Mouse (Mus musculus) gastrocnemius, adult 2 months (tissue): ENCODE measurements around the gene Gatad2a. TPM values are rescaled to one million over a fixed set of nuclear protein-coding genes. Genes with fewer than 3 reads are reported as not detected.

Experiments
- DNase-seq: peaks from one replicate; pipeline ENCODE4 v3.0.0; 2022
- H3K27ac ChIP-seq: fragments of 200-600 bp; 2 replicates; pipeline ENCODE4 v1.8.1; 2022; ENCODE audit warnings: mild to moderate bottlenecking
- H3K4me3 ChIP-seq: fragments of 200-600 bp; 2 replicates; pipeline ENCODE4 v1.8.1; 2022; ENCODE audit warnings: mild to moderate bottlenecking, moderate library complexity
- CTCF ChIP-seq: fragments of 200-600 bp; IDR thresholded peaks from 2 replicates; pipeline ENCODE4 v1.8.1; 2022; ENCODE audit warnings: antibody characterized with exemption, mild to moderate bottlenecking, moderate library complexity
- intact Hi-C: fragments of 180-260 bp; cut with DNase I; formaldehyde crosslinking; loops from one replicate; pipeline ENCODE4 v1.15.1; 2025
- total RNA-seq, 2 experiments: library from RNA; stranded (reverse); gene quantifications; 2 replicates each; pipeline ENCODE4 v1.2.3; 2021

Gene Gatad2a
- total RNA-seq, 2 experiments from 2014 or later: 26.5 to 32.6 TPM

DNA sequence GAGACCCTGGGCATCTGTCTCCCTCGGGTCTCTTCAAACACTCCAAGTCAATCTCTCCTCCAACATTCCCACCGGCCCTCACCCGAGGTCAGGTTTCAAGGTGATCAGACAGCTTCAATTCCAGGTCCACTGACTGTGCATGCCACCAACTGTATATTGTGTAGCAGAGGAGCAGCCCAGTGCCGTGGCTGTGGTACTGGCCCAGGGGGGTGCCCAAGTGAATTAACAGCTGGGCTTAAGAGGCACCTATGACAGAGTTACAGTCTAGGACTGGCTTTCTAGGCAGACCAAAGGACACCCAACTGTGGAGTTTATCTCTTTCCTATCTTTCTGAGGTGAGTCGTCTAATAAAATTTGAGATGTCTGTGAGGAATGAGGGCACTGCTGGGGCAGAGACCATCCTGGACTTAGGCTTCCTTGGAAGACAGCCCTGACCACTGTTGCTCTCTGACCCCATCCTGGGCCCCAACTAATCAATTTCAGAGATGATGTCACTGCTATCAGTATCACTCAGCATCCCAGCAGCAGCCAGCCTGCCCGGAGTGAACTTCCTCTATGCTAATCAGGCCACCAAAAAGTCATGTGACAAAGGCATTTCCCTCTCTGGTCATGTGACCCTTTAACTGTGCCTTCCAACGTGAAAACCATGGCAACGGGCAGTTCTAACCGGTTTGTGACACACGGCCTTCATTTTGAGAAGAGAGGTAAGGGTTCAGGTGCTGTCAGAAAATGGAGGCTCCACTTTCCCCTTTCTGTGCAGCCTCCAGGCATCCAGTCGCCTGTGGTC lies 76.1 kb downstream of the Gatad2a start:
- H3K27ac ChIP-seq: peak overlapping the region; percentile 62
- no peak for DNase-seq
- H3K4me3 ChIP-seq: peak overlapping the region; percentile 19
- no peak for TF ChIP-seq CTCF
- intact Hi-C loops: loop anchor here (5.0 to 10.0 kb wide), 2 partner anchors 252 to 315 kb away; partner anchors contain the start of genes Armc6, Sugp2 and Tmem161a

- peak overlapping the region; percentile 51 for H3K27ac ChIP-seq
These were observed 77.2 kb downstream of the Gatad2a start for GRCm38 (mm10) chr8:69919010-69919409.

DNA sequence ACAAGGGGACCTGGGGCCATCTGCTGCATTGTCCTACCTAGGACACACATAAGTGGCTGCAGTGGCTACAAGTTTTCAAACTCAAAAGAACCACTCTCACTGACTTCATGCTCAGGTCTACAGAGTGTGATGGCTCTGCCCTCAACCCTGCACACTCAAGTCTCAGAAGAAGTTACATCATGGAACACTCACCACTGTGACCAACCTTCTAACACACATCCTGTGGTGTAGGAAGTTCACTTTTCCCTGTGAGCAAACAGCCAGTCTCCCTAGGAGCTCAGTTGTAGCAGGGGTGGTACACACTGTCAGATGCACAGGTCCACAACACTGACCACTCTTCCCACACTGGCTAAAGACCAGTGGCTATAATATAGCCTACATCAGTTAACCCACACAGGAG lies 77.7 kb downstream of the Gatad2a start:
- intact Hi-C loops: loop anchor here (1.0 to 10.0 kb wide), 2 partner anchors 83 to 316 kb away; partner anchors contain the start of genes Armc6 and Sugp2
- no peak for TF ChIP-seq CTCF

More at GRCm38 (mm10) chr8:69919010-69919409, 77.2 kb downstream of the Gatad2a start:
- intact Hi-C loops: loop anchor here (10.0 kb wide), 1 partner anchor 316 kb away; the partner anchor contains the start of genes Armc6 and Sugp2
- peak; percentile 92 for TF ChIP-seq CTCF
- H3K4me3 ChIP-seq: no peak overlapping the region
- peak; percentile 66 for DNase-seq

DNA sequence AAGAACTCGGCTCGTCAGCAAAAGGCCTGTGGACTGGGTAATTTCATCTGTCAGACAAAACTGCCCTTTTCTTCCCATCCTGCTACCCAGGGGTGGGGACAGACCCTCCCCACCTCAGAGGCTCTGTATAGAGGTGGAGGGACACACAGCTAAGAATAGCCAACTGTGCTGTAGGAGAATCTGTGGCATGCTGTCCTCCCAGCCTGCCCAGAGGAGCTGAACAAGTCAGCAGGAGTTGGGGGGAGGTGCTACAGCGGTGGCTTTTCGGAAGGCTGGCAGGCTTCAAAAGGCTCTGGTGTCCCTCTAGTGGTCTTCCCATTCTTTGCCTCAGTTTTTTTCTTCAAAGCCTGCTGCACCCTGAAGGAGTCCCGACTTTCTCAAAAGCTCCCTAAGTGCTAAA lies 80.4 kb downstream of the Gatad2a start:
- Histone ChIP-seq H3K4me3 (no peak overlapping the region), H3K27ac (peak overlapping the region; percentile 75)
- intact Hi-C loops: loop anchor here (1.0 to 10.0 kb wide), 2 partner anchors 41 to 319 kb away; partner anchors contain the start of genes Armc6 and Sugp2
- DNase-seq: peak; percentile 70
- TF ChIP-seq CTCF: peak; percentile 56

More for the DNA sequence above, 77.7 kb downstream of the Gatad2a start:
- no peak overlapping the region for H3K27ac ChIP-seq
- no peak overlapping the region for H3K4me3 ChIP-seq
- no peak for DNase-seq

DNA sequence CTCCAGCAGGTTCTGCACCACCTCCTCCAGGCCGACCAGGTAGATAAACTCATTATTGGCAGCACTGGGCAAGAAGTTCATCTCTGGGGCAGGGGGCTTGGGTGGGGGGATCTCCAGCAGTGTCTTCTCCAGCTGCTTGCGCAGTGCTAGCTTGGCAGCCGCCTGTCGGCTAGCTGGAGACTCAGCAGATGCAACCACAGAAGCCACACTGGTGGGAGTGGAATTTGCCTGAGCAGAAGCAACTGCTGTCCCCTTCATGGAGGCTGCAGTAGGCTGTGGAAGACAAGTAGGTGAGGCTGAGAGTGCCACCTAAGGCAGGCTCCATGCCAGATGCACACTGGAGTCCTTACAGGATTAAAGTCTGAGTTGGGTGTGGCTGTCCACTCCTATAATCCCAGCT lies 81.7 kb downstream of the Gatad2a start:
- intact Hi-C loops: loop anchor here (10.0 kb wide), 1 partner anchor 320 kb away; the partner anchor contains the start of genes Armc6 and Sugp2
- no peak overlapping the region for H3K27ac ChIP-seq
- no peak for DNase-seq
- no peak overlapping the region for H3K4me3 ChIP-seq
- TF ChIP-seq CTCF: no peak

DNA sequence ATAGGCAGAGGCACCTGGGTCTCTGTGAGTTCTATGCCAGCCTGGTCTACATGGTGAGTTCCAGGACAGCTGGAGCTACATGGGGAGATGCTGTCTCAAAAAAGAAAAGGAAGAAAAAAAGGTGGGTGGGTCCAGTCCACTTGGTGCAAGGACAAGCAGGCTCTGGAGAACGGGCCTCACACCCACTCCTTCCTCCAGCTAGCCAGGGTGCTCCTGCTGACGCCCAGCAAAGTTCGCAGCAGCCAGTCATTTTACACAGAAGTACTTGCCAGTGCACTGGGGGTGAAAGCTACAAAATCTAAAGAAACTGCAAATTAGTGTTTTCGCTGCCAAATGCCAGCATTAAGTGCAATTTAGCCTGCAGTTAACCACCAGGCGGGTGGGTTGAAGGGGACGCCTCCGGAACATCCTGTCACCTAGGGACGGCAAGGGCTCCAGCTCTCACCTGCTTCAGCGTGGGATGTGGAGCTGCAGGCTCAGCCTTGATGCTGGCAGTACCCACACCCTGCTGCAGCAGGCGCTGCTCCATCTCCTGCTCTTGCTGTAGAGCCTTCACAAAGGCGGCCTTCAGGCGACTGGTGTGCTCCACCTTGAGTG lies 83.6 kb downstream of the Gatad2a start:
- H3K27ac ChIP-seq: no peak overlapping the region
- TF ChIP-seq CTCF: no peak
- no peak for DNase-seq
- no peak overlapping the region for H3K4me3 ChIP-seq
- intact Hi-C loops: loop anchor here (10.0 kb wide), 1 partner anchor 322 kb away; the partner anchor contains the start of genes Armc6 and Sugp2

DNA sequence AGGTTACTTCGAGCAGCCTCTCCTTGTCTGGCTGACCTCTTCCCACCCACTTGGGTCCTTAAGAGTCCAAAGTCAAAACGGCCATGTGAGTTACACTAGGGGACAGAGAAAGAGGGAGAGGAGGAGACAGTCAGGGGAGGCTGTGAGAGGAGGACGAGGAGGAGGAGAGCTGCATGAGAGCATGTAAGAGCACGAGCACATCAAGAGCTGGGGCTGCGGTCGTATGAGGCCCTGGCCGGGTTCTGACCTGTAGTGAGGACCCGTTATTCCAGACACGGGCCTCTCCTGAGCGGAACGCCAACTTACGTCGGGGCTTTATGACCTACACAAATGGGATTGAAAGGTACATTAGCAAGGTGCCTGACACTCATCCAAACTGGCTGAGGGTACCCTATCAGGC lies 84.3 kb downstream of the Gatad2a start:
- DNase-seq: no peak
- Histone ChIP-seq H3K27ac (no peak overlapping the region), H3K4me3 (no peak overlapping the region)
- intact Hi-C loops: loop anchor here (10.0 kb wide), 1 partner anchor 323 kb away; the partner anchor contains the start of genes Armc6 and Sugp2
- no peak for TF ChIP-seq CTCF

DNA sequence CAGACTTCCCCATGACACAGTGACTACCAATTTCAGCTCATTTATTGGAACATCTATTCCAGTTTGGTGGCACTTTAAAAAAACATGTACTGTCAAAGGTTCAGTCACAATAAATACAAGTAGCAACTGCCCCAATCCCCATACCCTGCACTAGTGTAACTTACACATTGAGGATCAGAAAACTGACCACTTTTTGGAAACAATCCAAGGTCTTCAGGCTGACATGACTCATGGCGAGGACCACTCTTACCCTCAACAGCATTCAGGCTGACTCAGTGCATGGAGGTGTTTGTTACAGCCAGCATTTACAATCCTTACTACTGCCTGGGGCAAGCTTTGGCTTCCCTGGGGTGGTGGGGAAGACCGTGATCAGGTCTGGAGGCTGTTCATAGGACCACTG lies 89.1 kb downstream of the Gatad2a start:
- no peak overlapping the region for H3K4me3 ChIP-seq
- intact Hi-C loops: no loop called here
- no peak for TF ChIP-seq CTCF
- DNase-seq: no peak
- no peak overlapping the region for H3K27ac ChIP-seq

DNA sequence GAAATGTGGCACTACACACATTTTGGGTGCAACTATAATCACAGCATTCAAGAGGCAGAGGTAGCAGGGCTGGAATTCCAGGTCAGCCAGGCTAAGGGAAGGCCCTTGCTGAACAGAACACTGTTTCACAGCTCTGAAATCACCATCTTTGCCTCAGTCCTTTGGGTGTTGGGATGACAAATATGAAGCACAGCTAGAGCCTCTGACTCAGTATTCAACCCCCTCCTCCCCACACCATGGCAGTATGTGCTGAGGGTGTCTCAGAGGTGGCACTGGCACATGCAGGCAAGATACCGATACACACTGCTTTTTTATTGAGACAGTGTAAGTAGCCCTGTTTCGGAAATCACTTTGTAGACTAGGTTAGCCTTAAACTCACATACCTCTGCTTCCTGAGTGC lies 89.9 kb downstream of the Gatad2a start:
- H3K27ac ChIP-seq: peak overlapping the region; percentile 81
- no peak for DNase-seq
- no peak for TF ChIP-seq CTCF
- intact Hi-C loops: no loop called here
- no peak overlapping the region for H3K4me3 ChIP-seq

- Histone ChIP-seq H3K27ac (peak overlapping the region; percentile 99; the same call in 1 of the 2 replicates), H3K4me3 (no peak overlapping the region)
- no peak for TF ChIP-seq CTCF
- intact Hi-C loops: no loop called here
- no peak for DNase-seq
These were observed 92.1 kb downstream of the Gatad2a start for GRCm38 (mm10) chr8:69904096-69904495.

- TF ChIP-seq CTCF: no peak
- intact Hi-C loops: no loop called here
- H3K27ac ChIP-seq: peak overlapping the region; percentile 99
- peak overlapping the region; percentile 92 for H3K4me3 ChIP-seq
- peak; percentile 99 for DNase-seq
These were observed 93.1 kb downstream of the Gatad2a start for GRCm38 (mm10) chr8:69903063-69903542.

GRCm38 (mm10) chr8:69902163-69903062 lies 93.8 kb downstream of the Gatad2a start, which contains the start of the genes Tssk6, Ndufa13 and Yjefn3:
Gene Tssk6, plus strand, starts transcription at chr8:69902184.
Gene Ndufa13, minus strand, starts transcription at chr8:69902558.
Gene Yjefn3, minus strand, starts transcription at chr8:69902712.
- peak; percentile 50 for DNase-seq
- 0 out of 2 replicates have a peak, but pooled peaks have one; percentile 3 for TF ChIP-seq CTCF
- Histone ChIP-seq H3K4me3 (peak within 1 kb of the TSS; percentile 92), H3K27ac (peak within 1 kb of the TSS; percentile 99)
- intact Hi-C loops: no loop called here
